Mouse (Mus musculus) embryonic facial prominence, embryonic 10.5 days (tissue): ENCODE measurements around the gene B830017H08Rik. TPM values are rescaled to one million over a fixed set of nuclear protein-coding genes. Genes with fewer than 3 reads are reported as not detected.

Experiments used
- DNase-seq: peaks from one replicate; pipeline ENCODE4 v3.0.0-alpha.2; 2017; ENCODE audit warnings: low spot score
- H3K27ac ChIP-seq: fragments of 300-500 bp; sonication (generic); replicated peaks from 2 replicates; pipeline ENCODE4 v1.5.1; 2016; ENCODE audit warnings: mild to moderate bottlenecking
- H3K27me3 ChIP-seq: fragments of 300-500 bp; sonication (generic); replicated peaks from 2 replicates; pipeline ENCODE4 v1.6.1; 2016; ENCODE audit warnings: low read depth, mild to moderate bottlenecking; ENCODE audit not compliant: poor library complexity, severe bottlenecking
- H3K36me3 ChIP-seq: fragments of 300-500 bp; sonication (generic); replicated peaks from 2 replicates; pipeline ENCODE4 v1.6.1; 2016; ENCODE audit warnings: mild to moderate bottlenecking, moderate library complexity
- H3K4me1 ChIP-seq: fragments of 300-500 bp; sonication (generic); 2 replicates; pipeline ENCODE4 v1.6.1; 2016
- H3K4me3 ChIP-seq: fragments of 300-500 bp; sonication (generic); 2 replicates; pipeline ENCODE4 v1.5.1; 2016; ENCODE audit warnings: mild to moderate bottlenecking, moderate library complexity
- H3K9me3 ChIP-seq: fragments of 300-500 bp; sonication (generic); 2 replicates; pipeline ENCODE4 v1.6.1; 2016; ENCODE audit warnings: mild to moderate bottlenecking
- WGBS: fragments of 180-500 bp; shearing (Covaris S2); methylation state at CpG from one replicate; pipeline ENCODE4 v1.1.7; 2016; 5-methylcytosine and 5-hydroxymethylcytosine counted together
- polyA plus RNA-seq: library from polyadenylated mRNA; unstranded; fragments of >200 nt; fragmentation: Nextera tagmentation; extraction: Ambion mirVana; gene quantifications from 2 replicates; pipeline ENCODE4 v1.2.1, GENCODE M21; 2016

Gene B830017H08Rik
- polyA plus RNA-seq, 1 experiment from 2014 or later = not detected

- Histone ChIP-seq H3K4me1 (peaks cover 91% of the 10 kb centered on the region), H3K4me3 (peak overlapping the region; percentile 56), H3K36me3 (peaks cover 31% of the 10 kb centered on the region), H3K27me3 (peaks cover 98% of the 10 kb centered on the region), H3K27ac (peak overlapping the region; percentile 44; the same call in 1 of the 2 replicates), H3K9me3 (no peaks in the 10 kb centered on the region)
- WGBS = 2% methylated on average over 83 of the region's 83 CpGs
- DNase-seq = peak; percentile 60
These were observed 29.9 kb upstream of the B830017H08Rik start for GRCm38 (mm10) chr16:17802839-17803674.

- peaks cover 90% of the 10 kb centered on the region for H3K4me1 ChIP-seq
- peaks cover 96% of the 10 kb centered on the region for H3K27me3 ChIP-seq
These were observed 29.1 kb upstream of the B830017H08Rik start for GRCm38 (mm10) chr16:17803675-17804448.

GRCm38 (mm10) chr16:17804449-17804912, 28.4 kb upstream of the B830017H08Rik start:
- peak overlapping the region; percentile 66 for H3K27ac ChIP-seq
- H3K9me3 ChIP-seq = no peaks in the 10 kb centered on the region
- 3% methylated on average over 33 of the region's 33 CpGs for WGBS
- H3K4me3 ChIP-seq = peak overlapping the region; percentile 56
- H3K4me1 ChIP-seq = peaks cover 89% of the 10 kb centered on the region
- H3K36me3 ChIP-seq = peaks cover 33% of the 10 kb centered on the region
- DNase-seq = peak; percentile 87
- peaks cover 96% of the 10 kb centered on the region for H3K27me3 ChIP-seq

More at GRCm38 (mm10) chr16:17803675-17804448, 29.1 kb upstream of the B830017H08Rik start:
- no peak for DNase-seq
- WGBS = 10% methylated on average over 33 of the region's 33 CpGs
- H3K36me3 ChIP-seq = peaks cover 33% of the 10 kb centered on the region
- peak overlapping the region; percentile 66; the same call in 1 of the 2 replicates for H3K27ac ChIP-seq
- H3K9me3 ChIP-seq = no peaks in the 10 kb centered on the region
- H3K4me3 ChIP-seq = peak overlapping the region; percentile 56

GRCm38 (mm10) chr16:17804982-17805381, 27.9 kb upstream of the B830017H08Rik start:
- H3K36me3 ChIP-seq = peaks cover 33% of the 10 kb centered on the region
- no peak for DNase-seq
- H3K27ac ChIP-seq = peak overlapping the region; percentile 66; the same call in 1 of the 2 replicates
- peaks cover 96% of the 10 kb centered on the region for H3K27me3 ChIP-seq
- H3K4me3 ChIP-seq = peak overlapping the region; percentile 56
- 14% methylated on average over 7 of the region's 7 CpGs for WGBS
- H3K9me3 ChIP-seq = no peaks in the 10 kb centered on the region
- H3K4me1 ChIP-seq = peaks cover 88% of the 10 kb centered on the region

- Histone ChIP-seq H3K27ac (peak overlapping the region; percentile 89), H3K4me1 (peaks cover 90% of the 10 kb centered on the region), H3K4me3 (peak overlapping the region; percentile 67), H3K9me3 (no peaks in the 10 kb centered on the region), H3K27me3 (peaks cover 93% of the 10 kb centered on the region), H3K36me3 (peaks cover 33% of the 10 kb centered on the region)
- peak; percentile 30 for DNase-seq
- 3% methylated on average over 50 of the region's 50 CpGs for WGBS
These were observed 26.2 kb upstream of the B830017H08Rik start for GRCm38 (mm10) chr16:17806581-17807191.

GRCm38 (mm10) chr16:17807192-17808009, 25.5 kb upstream of the B830017H08Rik start:
- Histone ChIP-seq H3K4me1 (peaks cover 85% of the 10 kb centered on the region), H3K9me3 (no peaks in the 10 kb centered on the region), H3K27ac (peak overlapping the region; percentile 89), H3K4me3 (peak overlapping the region; percentile 67), H3K27me3 (peaks cover 87% of the 10 kb centered on the region), H3K36me3 (peaks cover 33% of the 10 kb centered on the region)
- WGBS = 2% methylated on average over 73 of the region's 73 CpGs
- DNase-seq = peak; percentile 93

- H3K27me3 ChIP-seq = peaks cover 87% of the 10 kb centered on the region
- peaks cover 23% of the 10 kb centered on the region for H3K36me3 ChIP-seq
- H3K4me3 ChIP-seq = peak overlapping the region; percentile 31; the same call in 1 of the 2 replicates
- peaks cover 70% of the 10 kb centered on the region for H3K4me1 ChIP-seq
- no peaks in the 10 kb centered on the region for H3K9me3 ChIP-seq
- 77% methylated on average over 4 of the region's 4 CpGs for WGBS
- no peak for DNase-seq
- peak overlapping the region; percentile 90 for H3K27ac ChIP-seq
These were observed 23.8 kb upstream of the B830017H08Rik start for GRCm38 (mm10) chr16:17809125-17809524.

- WGBS = 13% methylated on average over 7 of the region's 7 CpGs
- H3K4me3 ChIP-seq = peak overlapping the region; percentile 31; the same call in 1 of the 2 replicates
- H3K4me1 ChIP-seq = peaks cover 64% of the 10 kb centered on the region
- H3K27ac ChIP-seq = peak overlapping the region; percentile 90
- H3K27me3 ChIP-seq = peaks cover 87% of the 10 kb centered on the region
- peaks cover 22% of the 10 kb centered on the region for H3K36me3 ChIP-seq
- no peaks in the 10 kb centered on the region for H3K9me3 ChIP-seq
- peak; percentile 90 for DNase-seq
These were observed 23.2 kb upstream of the B830017H08Rik start for GRCm38 (mm10) chr16:17809711-17810110.

- Histone ChIP-seq H3K4me1 (peaks cover 54% of the 10 kb centered on the region), H3K36me3 (peaks cover 7% of the 10 kb centered on the region; the same call in 1 of the 2 replicates), H3K27me3 (peaks cover 86% of the 10 kb centered on the region), H3K9me3 (no peaks in the 10 kb centered on the region), H3K27ac (no peak overlapping the region), H3K4me3 (no peak overlapping the region)
- 5% methylated on average over 5 of the region's 5 CpGs for WGBS
- no peak for DNase-seq
These were observed 20.8 kb upstream of the B830017H08Rik start for GRCm38 (mm10) chr16:17812120-17812519.

- peaks cover 86% of the 10 kb centered on the region for H3K27me3 ChIP-seq
- no peak overlapping the region for H3K27ac ChIP-seq
- H3K9me3 ChIP-seq = no peaks in the 10 kb centered on the region
- DNase-seq = no peak
- H3K4me3 ChIP-seq = no peak overlapping the region
- 52% methylated on average over 4 of the region's 4 CpGs for WGBS
- 0 out of 2 replicates have a peak, but pooled peaks cover under 1% of the 10 kb centered on the region for H3K36me3 ChIP-seq
- H3K4me1 ChIP-seq = peaks cover 43% of the 10 kb centered on the region
These were observed 19.7 kb upstream of the B830017H08Rik start for GRCm38 (mm10) chr16:17813173-17813572.
